Mouse (Mus musculus): ENCODE results near the gene Slc39a8.

Slc39a8 gene

DNA sequence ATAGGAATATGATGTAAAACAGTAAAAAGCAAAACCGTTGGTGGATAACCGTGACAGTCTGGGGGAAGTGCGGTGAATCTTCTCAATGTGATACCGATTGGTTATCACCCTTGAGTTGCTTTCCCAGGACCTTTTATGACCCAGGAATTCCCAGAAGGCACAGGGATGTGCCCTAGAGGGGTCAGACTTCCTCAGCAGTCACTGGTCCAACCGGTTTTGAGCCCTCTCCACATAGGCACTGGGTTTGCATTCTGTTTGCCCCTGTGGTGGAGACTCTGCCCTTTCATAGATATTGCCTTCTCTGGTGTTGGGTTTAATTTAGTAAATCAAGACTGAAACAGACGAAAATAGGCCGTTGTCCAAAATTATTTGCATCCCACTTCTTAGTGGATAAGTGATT lies 20.8 kb downstream of the Slc39a8 start:
- no peak for DNase-seq (ENCODE audit: low read depth, low spot score)

DNA sequence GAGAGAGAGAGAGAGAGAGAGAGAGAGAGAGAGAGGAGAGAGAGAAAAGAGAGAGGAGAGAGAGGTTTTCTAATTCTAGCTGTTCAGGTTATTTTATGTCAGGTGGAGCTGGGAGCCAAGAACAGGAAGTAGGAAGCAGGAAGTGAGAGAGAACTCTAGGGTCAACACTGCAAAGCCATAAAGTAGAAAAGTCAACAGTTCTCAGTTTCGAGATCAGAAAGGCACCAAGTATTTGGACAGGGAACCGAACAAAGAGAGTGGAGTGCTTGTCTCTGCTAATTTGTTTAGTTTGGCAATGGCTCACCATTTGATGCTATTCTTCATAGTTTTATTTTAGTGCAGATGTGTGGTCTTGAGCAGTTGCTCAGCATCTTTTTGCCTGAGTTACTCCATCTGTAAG lies 26.5 kb downstream of the Slc39a8 start:
- no peak for DNase-seq (ENCODE audit: low read depth, low spot score)

DNA sequence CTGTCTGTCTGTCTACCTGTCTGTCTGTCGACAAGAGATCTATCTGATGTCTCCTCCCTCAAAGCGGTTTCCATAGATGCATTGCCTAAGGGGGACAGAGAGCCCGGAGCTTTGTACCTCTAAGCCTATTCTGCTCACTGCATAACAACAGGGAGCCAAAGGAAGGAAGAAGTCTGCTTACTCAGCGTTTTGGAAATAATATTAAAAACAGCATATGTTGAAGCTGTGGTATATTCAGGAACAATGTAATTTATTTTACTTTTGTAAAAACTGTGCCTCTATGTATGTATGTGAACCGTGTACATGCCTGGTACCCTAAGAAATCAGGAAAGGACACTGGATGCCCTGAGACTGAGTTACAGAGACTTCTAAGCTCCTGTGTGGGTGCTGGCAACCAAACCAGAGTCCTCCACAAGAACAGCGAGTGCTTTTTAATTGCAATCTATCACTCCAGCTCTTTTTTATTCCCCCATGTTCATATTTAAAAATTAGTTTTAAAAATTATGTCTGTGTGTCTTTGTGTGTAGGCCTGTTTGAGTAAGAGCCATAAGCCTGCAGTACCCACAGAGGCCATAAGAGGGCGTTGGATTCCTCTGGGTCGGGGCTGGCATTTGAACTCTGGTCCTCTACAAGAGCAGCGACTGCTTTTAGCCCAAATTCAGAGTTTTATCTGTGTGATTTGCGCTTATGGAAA lies 28.7 kb downstream of the Slc39a8 start:
- DNase-seq (ENCODE audit: low read depth, low spot score) = no peak

DNA sequence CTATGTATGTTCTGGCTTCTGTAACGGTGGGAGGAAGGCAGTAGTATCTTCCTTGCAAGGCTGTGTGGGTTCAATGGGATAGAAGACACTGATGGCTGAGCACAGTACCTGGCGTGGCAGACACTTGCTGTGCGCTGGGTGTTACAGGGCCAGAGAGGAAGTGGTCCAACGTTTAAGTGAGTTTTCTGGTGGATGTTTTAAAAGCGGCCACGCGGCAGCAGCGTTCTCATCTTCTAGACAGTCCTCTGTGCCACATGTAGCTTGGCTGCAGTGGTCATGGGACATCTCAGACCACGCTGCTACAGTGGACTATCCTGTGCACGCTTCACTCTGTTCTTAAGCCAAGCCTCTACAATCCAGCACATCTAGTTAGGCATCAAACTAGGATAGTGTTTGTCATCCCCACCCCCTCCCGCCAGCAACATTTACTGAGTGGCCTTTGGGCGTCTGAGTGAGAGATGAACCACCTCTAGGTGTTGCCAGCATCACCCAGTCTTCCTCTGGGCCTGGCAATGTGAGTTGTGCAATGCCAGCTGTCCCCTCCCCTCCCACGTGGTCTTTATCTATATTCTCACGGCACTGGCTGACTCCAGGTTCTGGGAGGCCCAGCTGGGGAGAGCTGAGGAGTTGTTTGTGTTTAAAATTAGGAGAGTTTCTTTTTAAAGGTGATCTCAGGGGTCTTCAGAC lies 29.4 kb downstream of the Slc39a8 start:
- DNase-seq (ENCODE audit: low read depth, low spot score) = no peak

DNA sequence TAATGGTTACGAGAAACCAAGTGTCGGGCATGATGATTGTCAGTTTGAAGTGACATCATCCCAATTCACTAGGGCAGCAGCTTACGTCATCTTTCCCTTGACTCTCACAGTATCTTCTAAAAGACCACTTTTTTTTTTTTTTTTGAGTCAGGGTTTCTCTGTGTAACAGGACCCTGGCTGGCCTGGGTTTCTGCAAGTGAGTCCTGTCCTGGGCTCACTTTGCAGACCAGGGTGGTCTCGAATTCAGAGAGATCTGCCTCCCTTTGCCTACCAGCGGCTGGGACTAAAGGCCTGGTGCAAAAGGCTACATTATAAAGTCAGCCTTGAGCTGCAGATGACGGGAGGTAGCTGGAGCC lies 29.9 kb downstream of the Slc39a8 start:
- DNase-seq (ENCODE audit: low read depth, low spot score) = no peak

DNA sequence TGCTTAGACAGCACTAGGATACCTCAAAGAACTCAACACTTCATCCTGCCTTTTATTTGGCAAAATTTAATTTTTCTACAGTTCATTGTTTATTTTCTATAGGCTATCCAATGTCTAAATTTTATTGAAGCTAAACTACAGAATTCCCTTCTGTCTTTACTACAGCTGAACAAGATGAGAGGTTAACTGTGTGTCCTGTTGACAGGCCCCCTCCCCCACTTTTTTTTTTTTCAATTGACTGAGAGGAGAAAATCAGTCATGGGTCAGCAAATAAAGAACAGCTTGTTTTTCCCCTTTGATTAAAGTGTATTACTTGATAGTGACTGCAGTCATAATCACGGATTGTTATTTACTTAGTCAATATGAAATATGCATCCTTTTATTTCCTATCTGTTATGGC lies 31.2 kb downstream of the Slc39a8 start:
- no peak for DNase-seq (ENCODE audit: low read depth, low spot score)

DNA sequence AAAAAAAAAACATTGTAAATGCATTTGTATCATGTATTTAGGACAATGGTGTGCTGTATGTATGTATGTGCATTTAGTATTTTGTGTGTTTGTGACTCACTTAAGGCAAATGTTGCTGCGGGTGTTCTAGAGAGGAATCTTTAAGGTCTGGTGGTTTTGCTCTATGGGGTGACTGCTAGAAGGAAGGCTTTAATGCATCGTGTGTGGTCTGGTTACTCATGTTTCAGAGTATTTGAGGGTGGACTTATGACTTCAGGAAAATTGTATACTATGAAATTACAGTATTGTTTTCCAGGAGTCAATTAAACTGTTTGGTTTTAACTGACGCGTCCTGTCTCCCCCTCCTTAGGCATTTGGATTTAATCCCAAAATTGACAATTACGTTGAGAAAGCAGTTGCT lies 32.1 kb downstream of the Slc39a8 start:
- no peak for DNase-seq (ENCODE audit: low read depth, low spot score)

DNA sequence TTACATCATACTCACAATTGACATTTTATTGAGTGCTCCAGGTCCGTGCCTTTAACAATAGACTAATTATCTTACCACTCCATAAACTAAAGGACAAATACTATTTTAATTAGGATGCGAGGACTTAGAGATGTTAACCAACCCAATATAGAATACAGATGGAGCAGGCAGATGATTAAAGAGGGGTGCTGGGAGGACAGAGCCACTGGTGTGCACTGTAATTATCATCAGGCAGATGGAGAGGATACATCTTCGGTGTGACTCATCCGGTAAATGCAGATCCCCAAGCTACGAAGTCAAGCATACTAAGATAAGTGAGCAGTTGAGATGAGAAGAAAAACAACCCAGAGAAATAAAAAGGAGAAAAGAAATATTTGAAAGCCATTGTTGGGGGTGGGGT lies 34.4 kb downstream of the Slc39a8 start:
- DNase-seq (ENCODE audit: low read depth, low spot score) = no peak

DNA sequence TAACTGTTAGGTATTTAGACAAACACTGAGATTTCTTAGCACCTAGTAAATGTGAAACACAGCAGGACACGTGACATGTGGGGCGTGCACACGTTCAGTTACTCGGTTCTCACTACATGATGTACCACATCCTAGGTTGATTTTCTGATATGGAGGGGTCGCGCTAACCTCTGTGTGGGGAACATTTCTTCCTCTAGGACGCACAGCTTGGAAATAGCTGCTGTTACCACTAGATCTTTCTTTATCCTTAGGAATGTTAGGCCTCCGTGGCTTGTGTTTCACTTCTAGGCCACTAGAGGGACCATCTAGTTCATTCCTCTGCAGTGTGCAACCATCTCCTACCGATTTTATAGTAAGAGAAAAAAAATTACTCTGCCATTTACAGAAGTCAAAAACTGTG lies 37.7 kb downstream of the Slc39a8 start:
- DNase-seq (ENCODE audit: low read depth, low spot score) = peak; percentile 29

DNA sequence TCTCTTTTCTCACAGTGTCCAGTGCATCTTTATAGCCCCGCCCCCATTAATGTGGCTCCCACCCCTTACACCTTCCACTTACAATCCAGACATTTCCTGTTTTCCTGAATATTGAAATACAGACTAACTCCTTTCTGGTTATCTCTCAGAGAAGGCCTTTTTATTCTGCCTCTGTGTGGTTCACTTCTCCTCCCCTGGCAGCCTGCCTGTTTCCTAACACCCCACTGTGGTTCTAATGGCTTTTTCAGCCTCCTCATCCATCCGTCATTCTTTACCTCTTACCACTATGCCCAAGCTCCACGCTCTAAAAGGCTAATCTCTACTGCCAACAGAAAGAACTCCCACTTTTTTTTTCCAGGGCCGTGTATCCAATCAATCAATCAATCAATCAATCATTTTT lies 44.0 kb downstream of the Slc39a8 start:
- no peak for DNase-seq (ENCODE audit: low read depth, low spot score)

DNA sequence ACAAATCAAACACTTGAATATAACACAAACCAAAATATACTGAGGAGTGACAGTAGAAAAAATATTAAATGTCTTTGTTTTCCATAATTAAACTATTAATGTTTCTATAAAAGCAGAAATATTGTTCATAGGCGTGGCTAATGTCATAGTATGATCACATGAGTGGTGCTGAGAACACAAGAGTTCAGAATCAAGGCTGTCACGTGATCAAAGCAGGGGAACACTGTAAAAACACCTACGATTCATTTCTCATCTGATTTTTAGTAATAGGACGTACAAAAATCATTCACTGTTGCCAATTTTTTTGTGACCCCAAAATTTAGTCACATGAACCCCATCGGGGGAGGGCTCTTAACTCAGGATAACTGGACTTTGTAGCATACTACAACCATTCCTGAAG lies 47.2 kb downstream of the Slc39a8 start:
- no peak for DNase-seq (ENCODE audit: low read depth, low spot score)

DNA sequence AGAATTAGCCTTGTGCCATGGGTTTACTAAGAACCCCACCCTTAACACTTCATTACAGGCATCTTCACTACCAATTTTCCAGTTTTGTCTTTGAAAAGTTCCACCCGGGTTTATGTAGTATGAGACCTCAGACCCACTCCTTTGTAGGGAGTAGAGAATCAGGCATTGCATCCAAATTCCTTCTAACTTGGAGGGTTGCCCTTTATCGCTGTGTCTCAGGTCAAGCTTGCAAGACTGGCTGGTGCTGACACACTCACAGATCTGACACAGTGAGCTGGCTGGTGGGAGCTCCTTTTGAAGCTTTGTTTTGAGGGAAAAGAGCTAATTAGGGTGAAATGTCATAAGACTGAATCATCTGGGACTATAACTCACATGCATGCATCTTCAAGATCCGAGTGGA lies 48.5 kb downstream of the Slc39a8 start:
- DNase-seq (ENCODE audit: low read depth, low spot score) = no peak

DNA sequence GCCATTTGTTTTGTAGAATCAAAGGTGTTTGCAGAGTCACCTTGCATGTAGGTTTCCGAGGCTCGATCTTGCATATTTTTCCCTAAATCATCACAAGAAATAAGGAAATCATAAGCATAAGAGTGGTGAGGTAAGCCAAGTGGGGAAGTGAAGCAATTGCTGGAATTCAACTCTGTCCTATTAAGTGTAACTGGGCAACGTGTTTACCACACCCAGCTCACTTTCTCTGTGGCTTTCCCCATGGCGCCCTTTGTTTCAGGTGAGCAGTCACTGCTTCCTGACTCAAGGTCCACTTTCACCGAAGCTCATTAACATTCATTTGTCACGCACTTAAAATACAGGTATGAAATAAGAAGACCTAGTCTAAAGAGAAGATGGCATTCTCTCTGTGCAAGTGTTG lies 53.0 kb downstream of the Slc39a8 start:
- DNase-seq (ENCODE audit: low read depth, low spot score) = no peak

DNA sequence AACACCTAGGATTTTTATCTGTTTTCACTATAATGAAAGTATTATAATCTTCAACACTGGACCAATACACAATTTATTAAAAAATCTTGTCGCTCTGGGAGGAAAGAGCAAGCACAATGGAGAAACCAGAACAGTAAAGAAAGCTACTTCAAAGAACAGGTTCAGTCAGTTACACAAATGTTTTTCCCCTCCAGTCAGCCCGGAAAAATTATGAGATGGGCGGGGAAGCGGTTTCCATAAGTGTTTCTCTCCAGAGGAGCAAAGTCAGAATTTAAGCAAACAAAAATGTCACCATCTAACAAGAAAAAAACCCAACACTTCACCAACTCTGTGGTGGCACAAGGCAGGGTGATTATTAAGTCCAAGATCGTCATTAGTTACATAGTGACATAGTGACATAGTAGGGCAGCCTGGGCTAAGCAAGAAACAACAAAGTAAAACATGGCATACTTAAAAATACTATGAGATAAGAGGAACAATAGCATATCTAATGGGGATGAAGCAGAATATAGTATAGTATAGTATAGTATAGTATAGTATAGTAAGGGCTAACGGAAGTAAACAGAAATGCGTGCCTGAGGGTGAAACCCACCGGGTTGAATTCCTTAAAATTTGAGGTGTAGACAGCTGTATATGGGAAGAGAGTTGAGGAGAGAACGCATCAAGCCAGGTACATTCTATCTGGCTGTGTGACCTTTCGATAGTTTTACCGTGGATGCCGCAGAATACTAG lies 61.0 kb downstream of the Slc39a8 start:
- no peak for DNase-seq (ENCODE audit: low read depth, low spot score)

DNA sequence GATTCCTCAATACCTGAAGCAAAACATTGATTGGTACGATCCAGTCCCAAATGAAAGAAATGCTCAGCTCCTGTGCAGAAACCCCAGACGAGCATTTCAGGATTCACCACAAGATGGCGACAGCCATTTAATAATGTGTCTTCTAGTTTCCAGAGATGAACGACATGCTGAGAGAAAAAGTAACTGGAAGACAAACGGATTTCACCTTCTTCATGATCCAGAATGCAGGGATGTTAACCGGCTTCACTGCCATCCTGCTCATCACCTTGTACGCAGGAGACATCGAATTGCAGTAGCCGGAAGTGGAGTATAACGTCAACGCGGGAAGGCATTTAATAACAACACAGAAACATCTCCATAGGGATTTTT lies 61.6 kb downstream of the Slc39a8 start:
- peak; percentile 57 for DNase-seq (ENCODE audit: low read depth, low spot score)

DNA sequence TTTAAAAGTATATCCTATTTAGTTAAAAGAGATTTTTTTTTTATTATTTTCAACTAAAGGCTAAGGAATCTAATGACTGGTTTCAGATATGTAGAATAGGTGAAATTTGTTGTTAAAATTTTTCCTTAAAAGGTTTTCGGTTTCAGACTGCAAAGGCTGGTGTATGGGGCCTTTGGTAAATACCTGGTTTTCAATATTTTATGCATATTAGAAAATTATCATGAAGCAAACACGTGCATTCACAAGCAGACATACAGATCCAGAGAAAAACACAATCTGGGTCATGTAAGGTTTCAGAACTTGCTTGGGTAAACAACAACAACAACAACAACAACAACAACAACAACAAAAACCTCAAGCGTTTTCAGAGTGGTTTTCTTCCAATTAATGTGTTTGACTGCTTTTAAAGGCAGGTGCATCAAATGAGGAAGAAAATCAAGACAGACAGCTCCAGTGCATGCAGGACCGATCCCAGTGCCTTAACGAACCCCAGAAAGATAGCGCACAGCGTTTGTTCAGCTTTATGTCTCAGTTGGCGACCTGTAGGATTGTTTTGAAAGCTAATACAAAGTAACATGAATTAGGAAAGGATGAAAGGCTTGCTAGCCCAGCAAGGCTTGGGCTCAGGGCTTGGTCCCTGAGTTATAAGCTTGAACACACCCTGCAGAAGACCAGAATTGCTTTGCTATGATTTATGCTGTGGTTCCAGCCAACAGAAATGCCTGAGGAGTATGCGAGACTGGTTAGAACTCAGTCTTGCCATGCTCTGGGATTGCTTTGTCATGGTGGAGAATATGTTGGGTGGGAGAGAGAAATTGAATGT lies 62.2 kb downstream of the Slc39a8 start:
- DNase-seq (ENCODE audit: low read depth, low spot score) = no peak

DNA sequence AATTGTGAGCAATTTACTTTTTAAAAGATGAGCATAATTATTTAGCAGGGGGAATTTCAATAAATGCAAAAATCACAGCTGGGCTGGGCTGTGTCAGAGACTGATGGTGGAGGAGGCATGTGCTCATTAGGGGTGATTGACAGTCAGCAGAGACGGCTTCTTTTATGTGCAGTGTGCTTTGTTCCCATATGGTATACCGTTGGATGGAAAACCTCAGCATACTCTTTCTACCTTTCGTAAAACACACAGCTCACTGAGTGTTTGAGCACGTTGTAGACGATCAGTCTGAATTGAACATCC lies 62.7 kb downstream of the Slc39a8 start:
- DNase-seq (ENCODE audit: low read depth, low spot score) = no peak

DNA sequence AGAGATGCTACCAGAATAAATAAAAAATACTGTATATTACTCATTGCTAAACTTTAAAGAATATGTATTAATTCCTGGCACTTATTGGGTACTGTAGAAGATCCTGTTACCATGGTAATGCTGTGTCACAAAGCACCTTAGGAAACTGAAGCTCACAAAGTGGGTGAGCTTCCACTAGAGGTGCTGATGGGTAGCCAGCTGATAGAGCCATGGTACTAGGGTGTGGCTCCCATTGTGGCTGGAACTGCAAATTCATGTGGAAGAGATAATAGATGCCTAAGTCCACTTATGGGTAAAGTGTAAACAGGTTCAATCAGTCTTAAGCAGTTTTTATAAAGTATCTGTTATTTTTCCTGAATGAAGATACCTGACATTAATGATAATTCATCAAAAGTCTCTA lies 64.3 kb downstream of the Slc39a8 start:
- no peak for DNase-seq (ENCODE audit: low read depth, low spot score)

DNA sequence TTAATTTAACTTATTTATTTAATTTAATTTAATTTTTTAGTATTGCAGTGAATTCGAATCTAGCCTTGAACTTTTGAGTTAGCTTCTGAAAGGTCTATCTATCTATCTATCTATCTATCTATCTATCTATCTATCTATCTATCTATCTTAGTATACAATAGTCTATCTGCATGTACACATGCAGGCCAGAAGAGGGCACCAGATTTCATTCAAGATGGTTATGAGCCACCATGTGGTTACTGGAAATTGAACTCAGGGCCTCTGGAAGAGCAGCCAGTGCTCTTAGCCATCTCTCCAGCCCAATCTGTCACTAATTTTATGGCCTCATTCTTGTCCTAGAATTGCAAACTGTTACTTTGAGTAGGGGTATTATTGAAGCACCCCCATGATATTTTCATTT lies 78.3 kb downstream of the Slc39a8 start:
- no peak for DNase-seq (ENCODE audit: low read depth, low spot score)

DNA sequence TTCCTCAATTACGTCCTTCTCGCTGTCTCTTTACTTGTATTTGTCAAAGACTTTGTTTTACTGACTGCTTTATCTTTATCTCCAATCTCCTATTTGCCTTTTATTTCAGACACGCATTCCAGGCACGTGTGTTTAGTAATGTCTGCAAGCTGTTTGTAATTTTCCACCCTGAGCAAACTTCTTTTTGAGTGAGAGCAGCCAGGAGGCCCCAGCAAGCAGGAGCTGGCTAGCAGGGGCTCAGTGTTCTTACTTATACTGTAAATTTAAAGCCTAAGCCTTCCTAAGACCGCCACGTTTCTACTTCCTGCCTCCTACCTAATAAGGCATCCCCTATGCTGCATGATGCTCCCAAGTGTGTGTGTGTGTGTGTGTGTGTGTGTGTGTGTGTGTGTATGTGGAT lies 79.8 kb downstream of the Slc39a8 start:
- DNase-seq (ENCODE audit: low read depth, low spot score) = no peak

DNA sequence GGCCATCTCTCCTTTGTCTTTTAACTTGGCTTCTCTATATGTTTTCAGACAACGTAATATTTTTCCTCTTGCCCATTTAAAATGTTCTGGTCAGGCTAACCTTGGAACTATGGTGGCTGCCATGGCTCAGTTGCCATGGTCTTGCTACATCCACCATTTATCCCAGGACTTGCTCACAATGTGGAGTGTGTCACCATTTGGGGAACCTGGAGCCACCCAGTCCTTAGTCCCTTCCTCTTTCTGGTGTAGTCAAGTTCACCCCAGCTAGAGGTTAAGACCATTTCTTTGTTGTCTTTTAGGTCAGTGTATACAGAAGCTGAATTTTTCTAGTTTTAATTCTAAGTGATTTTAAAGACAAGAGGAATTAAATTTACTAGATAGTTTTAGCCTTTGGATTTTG lies 80.7 kb downstream of the Slc39a8 start:
- DNase-seq (ENCODE audit: low read depth, low spot score) = no peak

DNA sequence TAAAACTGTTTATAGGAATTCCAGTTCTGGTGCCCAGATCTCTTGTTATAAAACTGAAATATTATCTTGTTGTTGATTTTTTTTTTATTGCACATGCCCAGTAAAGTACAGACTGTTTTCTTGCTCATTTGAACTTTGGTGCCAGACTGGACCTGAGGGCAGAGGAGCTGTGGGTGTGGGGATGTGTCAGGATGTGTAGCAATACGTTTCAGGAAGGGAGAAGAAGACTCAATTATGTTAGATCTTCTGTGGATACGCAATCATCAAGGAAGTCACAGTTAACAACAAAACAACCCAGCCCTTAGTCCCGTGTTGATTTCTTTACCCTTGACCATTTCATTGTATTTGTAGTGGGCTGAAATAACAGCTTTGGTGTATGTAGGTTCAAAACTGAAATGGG lies 81.9 kb downstream of the Slc39a8 start:
- DNase-seq (ENCODE audit: low read depth, low spot score) = no peak

DNA sequence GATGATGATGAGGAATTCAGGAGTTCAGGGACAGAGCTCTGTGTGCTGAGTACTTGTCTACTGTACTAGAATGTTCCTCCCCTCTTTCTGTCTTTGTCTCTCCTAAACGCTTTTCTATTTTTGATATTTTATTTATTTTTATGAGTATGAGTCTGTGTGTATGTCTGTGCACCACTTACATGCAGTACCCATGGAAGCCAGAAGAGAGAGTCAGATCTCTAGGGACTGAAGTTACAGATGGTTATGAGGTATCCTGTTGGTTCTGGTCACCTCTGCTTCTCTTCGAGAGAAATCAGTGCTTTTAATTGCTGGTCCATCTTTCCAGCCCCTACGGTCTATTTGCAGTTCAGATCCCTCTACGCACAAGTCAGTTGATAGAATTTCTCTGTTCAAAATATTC lies 90.9 kb downstream of the Slc39a8 start:
- no peak for DNase-seq (ENCODE audit: low read depth, low spot score)
